Mouse (Mus musculus): Measurements from ENCODE around the gene Rfx3.
A peak's percentile ranks its signal among the peaks of the same experiment; 100 is the strongest.

DNA sequence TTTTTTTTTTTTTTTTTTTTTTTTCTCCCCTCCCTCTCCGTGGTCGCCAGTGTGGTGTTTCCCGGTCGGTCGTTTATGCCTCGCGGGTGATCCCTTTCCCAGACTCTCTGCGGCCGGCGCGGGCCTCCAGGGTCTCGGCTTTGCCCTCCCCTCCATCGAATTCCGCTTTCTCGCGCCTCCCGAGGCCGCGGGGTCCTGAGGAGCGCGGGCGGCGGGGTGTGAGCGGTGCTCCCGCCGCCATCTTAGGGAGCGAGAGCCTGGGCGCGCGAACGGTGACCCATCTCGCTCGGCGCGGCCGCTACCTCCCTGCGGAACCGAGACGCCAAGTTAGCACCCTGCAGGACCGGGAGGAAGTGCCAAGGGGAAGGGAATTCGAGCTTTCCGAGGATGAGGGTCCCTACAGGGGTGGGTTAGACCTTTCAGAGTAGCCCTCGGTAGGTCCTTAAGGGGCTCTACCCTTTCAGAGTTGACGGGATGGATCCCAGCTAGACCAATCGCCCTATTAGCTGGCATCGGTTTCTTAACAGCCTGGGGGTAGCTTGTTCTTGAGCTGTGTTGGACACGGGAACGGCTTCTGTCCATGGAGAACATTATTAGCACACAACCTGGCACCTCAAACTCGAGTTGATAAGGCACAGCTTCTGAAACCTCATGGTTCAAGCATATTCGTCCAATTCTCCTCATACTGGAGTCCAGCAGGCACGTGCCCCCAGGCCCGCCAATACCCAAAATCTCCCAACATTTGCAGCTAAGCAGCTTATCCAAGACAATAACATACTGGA is 943 bp upstream of the Rfx3 start:
- TF ChIP-seq POLR2A (IDR thresholded peaks at IDR 0.05; ENCODE audit: low read depth, low read length) = peak; percentile 65
- no peak for TF ChIP-seq CTCF (conservative IDR thresholded peaks at IDR 0.05 in 1 of 2, IDR thresholded peaks at IDR 0.05 in 1 of 2; ENCODE audit: low read depth in 2 of 2, low read length in 2 of 2)
- TF ChIP-seq EP300 (IDR thresholded peaks at IDR 0.05; ENCODE audit: low read length) = no peak

Data from CH12.LX (cell line).